Mouse (Mus musculus) stomach, postnatal 0 days (tissue): ENCODE data around the gene Hist1h2ad. TPM values are rescaled to one million over a fixed set of nuclear protein-coding genes. Genes with fewer than 3 reads are reported as not detected.
"Not testable (repeated sequence)": the region's sequence is repeated elsewhere in the genome, so short reads cannot be mapped to it uniquely, and the experiment has no call there.

ENCODE experiments used
- ATAC-seq: fragments of 200-750 bp; cut with Nextera tagmentation; 2 replicates; pipeline ENCODE4 v1.8.0; 2017; ENCODE audit not compliant: low FRiP score, low TSS enrichment
- DNase-seq: peaks from one replicate; pipeline ENCODE4 v3.0.0-alpha.2; 2016; ENCODE audit warnings: low spot score
- H3K27ac ChIP-seq: fragments of 300-500 bp; sonication (generic); replicated peaks from 2 replicates; pipeline ENCODE4 v1.5.1; 2014; ENCODE audit warnings: mild to moderate bottlenecking, control low read depth
- H3K27me3 ChIP-seq: fragments of 300-500 bp; sonication (generic); 2 replicates; pipeline ENCODE4 v1.6.1; 2014; ENCODE audit warnings: low read length; ENCODE audit not compliant: control insufficient read depth, insufficient read depth
- H3K36me3 ChIP-seq: fragments of 300-500 bp; sonication (generic); 2 replicates; pipeline ENCODE4 v1.6.1; 2014; ENCODE audit warnings: low read length, mixed read lengths; ENCODE audit not compliant: control insufficient read depth, insufficient read depth
- H3K4me1 ChIP-seq: fragments of 300-500 bp; sonication (generic); replicated peaks from 2 replicates; pipeline ENCODE4 v1.6.1; 2014; ENCODE audit warnings: antibody characterized with exemption; ENCODE audit not compliant: control insufficient read depth, insufficient read depth
- H3K4me2 ChIP-seq: fragments of 300-500 bp; sonication (generic); replicated peaks from 2 replicates; pipeline ENCODE4 v1.6.1; 2014; ENCODE audit warnings: low read depth, mild to moderate bottlenecking, control low read depth, moderate library complexity
- H3K4me3 ChIP-seq: fragments of 300-500 bp; sonication (generic); 2 replicates; pipeline ENCODE4 v1.5.1; 2014; ENCODE audit warnings: low read depth, low read length, control low read depth
- H3K9ac ChIP-seq: fragments of 300-500 bp; sonication (generic); 2 replicates; pipeline ENCODE4 v1.6.1; 2014; ENCODE audit warnings: mild to moderate bottlenecking, low read length, control low read depth, mixed read lengths
- H3K9me3 ChIP-seq: fragments of 300-500 bp; sonication (generic); 2 replicates; pipeline ENCODE4 v1.6.1; 2016; ENCODE audit warnings: low read length; ENCODE audit not compliant: control insufficient read depth
- CTCF ChIP-seq: IDR thresholded peaks from 2 replicates; pipeline ENCODE4 v1.5.1; 2016; ENCODE audit warnings: antibody characterized with exemption, low read depth, mild to moderate bottlenecking, moderate library complexity
- EP300 ChIP-seq: optimal IDR thresholded peaks from 2 replicates; pipeline ENCODE3; 2016; ENCODE audit warnings: antibody characterized with exemption
- WGBS: fragments of 180-500 bp; shearing (Covaris S2); extraction: QIAGEN DNeasy Blood & Tissue Kit; methylation state at CpG from one replicate; pipeline ENCODE4 v1.1.7; 2014; 5-methylcytosine and 5-hydroxymethylcytosine counted together
- polyA plus RNA-seq: library from polyadenylated mRNA; unstranded; fragments of >200 nt; fragmentation: Nextera tagmentation; extraction: Ambion mirVana; gene quantifications from 2 replicates; pipeline ENCODE4 v1.2.1, GENCODE M21; 2015

Gene Hist1h2ad
- polyA plus RNA-seq, 1 experiment from 2014 or later: 0.79 TPM

DNA sequence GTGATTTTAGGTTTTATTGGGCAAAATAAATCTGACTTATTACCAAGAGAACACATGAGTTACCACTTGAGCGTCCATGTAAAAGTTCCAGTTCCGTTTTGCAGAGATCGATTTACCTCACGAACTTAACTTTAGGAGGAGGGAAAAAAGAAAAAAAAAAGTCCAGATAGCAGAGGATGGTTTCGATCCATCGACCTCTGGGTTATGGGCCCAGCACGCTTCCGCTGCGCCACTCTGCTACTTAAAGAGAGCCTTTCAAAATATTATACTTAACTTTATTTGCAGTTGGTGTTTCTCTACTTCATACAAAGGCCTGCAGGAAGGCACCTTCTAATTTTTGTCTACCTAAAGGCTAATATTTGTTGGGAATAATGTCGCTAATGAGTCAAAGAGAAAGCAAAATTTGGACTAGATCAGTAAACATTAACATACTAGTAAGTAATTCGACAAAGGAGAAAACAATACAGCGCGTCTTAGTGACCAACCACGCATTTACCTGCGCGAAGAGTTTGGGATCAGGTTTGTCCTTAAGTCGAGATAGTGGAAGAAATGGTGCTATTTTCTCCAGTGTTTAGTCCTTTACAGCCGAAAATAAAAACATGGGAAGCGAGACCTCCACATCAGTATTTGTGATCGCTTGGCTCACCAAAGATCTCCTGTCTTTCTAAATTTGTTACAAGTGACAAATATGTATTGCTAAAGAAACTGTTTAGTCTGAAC lies 43.8 kb upstream of the Hist1h2ad start:
- H3K9me3 ChIP-seq: no peaks in the 10 kb centered on the region
- H3K4me2 ChIP-seq: peak overlapping the region; percentile 73
- ATAC-seq (peak; percentile 39; the same call in 1 of the 2 replicates), DNase-seq (peak; percentile 72)
- under 1% methylated on average over 20 of the region's 20 CpGs for WGBS
- H3K27me3 ChIP-seq: no peaks in the 10 kb centered on the region
- H3K4me1 ChIP-seq: no peaks in the 10 kb centered on the region
- H3K4me3 ChIP-seq: peak overlapping the region; percentile 60
- peak overlapping the region; percentile 98 for H3K27ac ChIP-seq
- TF ChIP-seq CTCF (no peak), EP300 (no peak)
- H3K9ac ChIP-seq: peak overlapping the region; percentile 78
- H3K36me3 ChIP-seq: no peaks in the 10 kb centered on the region

DNA sequence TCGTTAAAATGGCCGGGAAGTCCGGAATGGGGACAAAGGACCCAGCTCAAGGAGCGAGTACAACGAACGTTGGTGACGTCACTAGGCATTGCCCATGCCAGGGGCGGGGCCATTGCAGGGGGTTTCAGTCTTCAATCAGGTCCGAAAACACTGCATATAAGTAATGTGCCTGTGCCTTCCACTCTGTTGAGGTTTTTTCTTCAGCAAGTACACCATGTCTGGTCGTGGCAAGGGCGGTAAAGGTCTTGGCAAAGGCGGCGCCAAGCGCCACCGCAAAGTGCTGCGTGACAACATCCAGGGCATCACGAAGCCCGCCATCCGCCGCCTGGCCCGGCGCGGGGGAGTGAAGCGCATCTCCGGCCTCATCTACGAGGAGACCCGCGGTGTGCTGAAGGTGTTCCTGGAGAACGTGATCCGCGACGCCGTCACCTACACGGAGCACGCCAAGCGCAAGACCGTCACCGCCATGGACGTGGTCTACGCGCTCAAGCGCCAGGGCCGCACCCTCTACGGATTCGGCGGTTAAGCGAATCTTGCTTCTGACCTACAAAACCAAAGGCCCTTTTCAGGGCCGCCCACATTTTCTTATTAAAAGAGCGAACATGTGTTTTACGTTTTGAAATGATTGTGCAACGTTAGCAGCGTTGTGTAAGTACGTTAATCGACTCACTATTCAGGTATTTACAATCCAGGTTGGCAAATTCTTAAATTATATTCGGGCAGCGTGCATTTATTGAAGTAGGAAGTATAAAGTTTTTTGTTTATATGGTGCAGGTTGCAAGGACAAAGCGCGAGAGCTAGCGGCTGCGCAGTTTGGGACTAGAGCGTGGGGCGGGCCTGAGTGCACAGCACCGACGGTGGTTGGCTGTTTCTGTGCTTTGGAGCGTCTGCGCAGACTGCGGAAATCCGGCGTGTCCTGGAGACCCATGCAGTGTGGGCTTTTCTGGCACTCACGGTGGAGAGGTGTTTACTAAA lies 43.0 kb upstream of the Hist1h2ad start, which contains the start of gene Hist1h4h:
Gene Hist1h4h, plus strand, starts transcription at position 150 of the 975 bp plus-strand sequence.
- peak; percentile 54 for TF ChIP-seq EP300
- TF ChIP-seq CTCF: no peak; the same call in 1 of the 2 replicates
- Histone ChIP-seq H3K4me2 (peak within 1 kb of the TSS; percentile 73), H3K36me3 (no peaks in the 10 kb centered on the region), H3K4me3 (peak within 1 kb of the TSS; percentile 60), H3K27ac (peak within 1 kb of the TSS; percentile 98), H3K9ac (peak within 1 kb of the TSS; percentile 78), H3K27me3 (no peaks in the 10 kb centered on the region), H3K4me1 (no peaks in the 10 kb centered on the region), H3K9me3 (no peaks in the 10 kb centered on the region)
- ATAC-seq: peak; percentile 86
- peak; percentile 96 for DNase-seq
- under 1% methylated on average over 50 of the region's 70 CpGs for WGBS

- Histone ChIP-seq H3K4me2 (peak overlapping the region; percentile 73), H3K27ac (peak overlapping the region; percentile 98), H3K9me3 (no peaks in the 10 kb centered on the region), H3K36me3 (no peaks in the 10 kb centered on the region), H3K4me3 (peak overlapping the region; percentile 60), H3K9ac (no peak overlapping the region), H3K27me3 (no peaks in the 10 kb centered on the region), H3K4me1 (no peaks in the 10 kb centered on the region)
- DNase-seq (no peak), ATAC-seq (no peak)
- 12% methylated on average over 9 of the region's 9 CpGs for WGBS
- TF ChIP-seq EP300 (no peak), CTCF (no peak)
Observed at GRCm38 (mm10) chr13:23532262-23533075, 41.7 kb upstream of the Hist1h2ad start.

- ATAC-seq: 0 out of 2 replicates have a peak, but pooled peaks have one; percentile 36
- H3K36me3 ChIP-seq, H3K4me1 ChIP-seq, H3K9me3 ChIP-seq, H3K27me3 ChIP-seq: not testable (repeated sequence)
- Histone ChIP-seq H3K9ac (peak within 1 kb of the TSS; percentile 57), H3K4me3 (peak within 1 kb of the TSS; percentile 45), H3K27ac (peak within 1 kb of the TSS; percentile 74), H3K4me2 (peak within 1 kb of the TSS; percentile 73)
- peak; percentile 72 for DNase-seq
- WGBS: under 1% methylated on average over 22 of the region's 53 CpGs
- TF ChIP-seq CTCF: peak; percentile 2; the same call in 1 of the 2 replicates
Observed at GRCm38 (mm10) chr13:23533560-23534367, 40.4 kb upstream of the Hist1h2ad start, which contains the start of gene Hist1h2af. Gene Hist1h2af, plus strand, starts transcription at chr13:23533906.
